Mouse (Mus musculus) right cerebral cortex, postnatal 4 days (tissue): ENCODE measurements around the gene Kcnc4.
A peak's percentile ranks its signal among the peaks of the same experiment; 100 is the strongest.

Experiments used
- DNase-seq: peaks from one replicate; pipeline ENCODE4 v3.0.0-alpha.2; 2022

Kcnc4 gene

DNA sequence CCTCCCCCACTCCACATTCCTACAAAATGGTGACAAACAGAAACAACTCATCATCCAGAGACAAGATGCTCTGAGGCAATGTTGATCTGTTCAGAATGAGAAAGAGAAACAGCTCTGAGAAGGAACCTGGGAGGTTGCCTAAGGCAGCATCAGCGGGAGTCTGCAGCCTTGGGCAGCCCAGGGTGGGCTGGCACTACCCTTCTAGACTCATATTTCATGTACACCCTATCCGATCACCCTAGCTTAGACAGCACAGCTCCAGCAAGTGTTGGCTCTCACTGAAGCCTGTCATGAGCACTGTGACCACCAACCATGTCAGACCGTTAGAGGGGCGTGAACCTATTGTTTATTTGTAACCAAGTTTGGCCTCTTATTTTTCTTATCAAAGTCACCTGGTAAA, 5.1 kb downstream of the Kcnc4 start:
- no peak for DNase-seq

GRCm38 (mm10) chr3:107446822-107447221, 12.5 kb downstream of the Kcnc4 start:
- DNase-seq = no peak

GRCm38 (mm10) chr3:107443866-107444265, 15.5 kb downstream of the Kcnc4 start:
- no peak for DNase-seq

DNA sequence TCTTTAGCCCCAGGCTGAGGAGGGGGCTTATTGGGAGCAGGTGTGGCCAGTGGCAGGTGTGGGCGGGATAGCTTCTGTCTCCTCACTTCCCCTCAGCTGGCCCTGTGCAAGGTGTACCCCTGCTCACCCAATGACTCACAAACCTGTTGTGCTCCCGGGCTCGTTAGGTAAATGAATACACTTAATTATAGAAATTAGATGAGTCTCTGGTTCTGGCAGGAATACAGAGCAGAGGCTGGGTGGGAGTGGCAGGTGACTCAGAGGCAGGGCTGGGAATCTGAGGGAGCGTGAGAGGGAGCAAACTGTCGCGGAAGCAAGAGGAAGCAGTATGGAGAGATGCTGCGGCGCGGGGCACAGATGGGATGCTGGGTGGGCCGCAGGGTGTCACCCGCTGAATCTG, 17.2 kb downstream of the Kcnc4 start:
- no peak for DNase-seq

DNA sequence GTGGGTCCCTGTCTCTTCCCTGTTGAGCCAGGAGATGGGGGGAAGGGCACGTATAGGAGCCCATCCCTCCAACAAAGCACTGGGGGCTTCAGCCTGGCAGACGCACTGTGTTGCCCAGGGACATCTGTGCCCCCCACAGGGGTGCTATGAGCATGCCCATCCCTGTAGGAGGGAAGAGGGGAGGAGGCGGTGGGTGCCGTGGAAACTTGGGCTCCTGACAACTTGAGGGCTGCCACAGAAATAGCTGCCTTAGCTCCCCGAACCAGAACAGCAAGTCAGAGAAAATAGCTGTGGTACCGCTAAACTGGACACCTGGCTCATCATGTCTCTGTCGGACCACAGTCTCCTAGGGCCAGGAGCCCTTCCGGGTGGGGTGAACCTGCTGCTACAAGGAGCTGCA, 18.0 kb downstream of the Kcnc4 start:
- DNase-seq = no peak

GRCm38 (mm10) chr3:107439280-107439679, 20.1 kb downstream of the Kcnc4 start:
- DNase-seq = no peak

DNA sequence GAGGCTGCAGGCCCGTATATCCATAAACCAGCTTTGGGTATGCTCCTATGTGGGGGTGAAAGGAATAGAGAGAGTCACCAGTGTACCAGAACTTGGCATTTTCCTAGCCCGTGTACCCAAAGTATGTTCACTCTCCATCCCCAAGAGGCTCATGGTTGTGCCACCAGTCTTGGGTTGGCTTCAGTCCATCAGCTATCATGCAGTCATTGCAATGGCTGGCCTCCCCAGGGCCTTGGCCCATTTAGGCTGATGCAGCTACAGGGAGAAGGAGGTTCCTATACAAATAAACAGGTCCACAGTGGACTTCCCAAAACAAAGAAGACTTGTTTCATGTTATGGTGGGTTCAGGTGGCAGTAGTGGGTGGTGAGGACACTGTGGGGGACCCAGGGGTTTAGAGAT, 21.7 kb downstream of the Kcnc4 start:
- no peak for DNase-seq

- peak; percentile 45 for DNase-seq
Measured at GRCm38 (mm10) chr3:107436434-107436833, 22.9 kb downstream of the Kcnc4 start.

GRCm38 (mm10) chr3:107433614-107434013, 25.7 kb downstream of the Kcnc4 start:
- DNase-seq = no peak

GRCm38 (mm10) chr3:107431268-107431667, 28.1 kb downstream of the Kcnc4 start:
- DNase-seq = no peak

DNA sequence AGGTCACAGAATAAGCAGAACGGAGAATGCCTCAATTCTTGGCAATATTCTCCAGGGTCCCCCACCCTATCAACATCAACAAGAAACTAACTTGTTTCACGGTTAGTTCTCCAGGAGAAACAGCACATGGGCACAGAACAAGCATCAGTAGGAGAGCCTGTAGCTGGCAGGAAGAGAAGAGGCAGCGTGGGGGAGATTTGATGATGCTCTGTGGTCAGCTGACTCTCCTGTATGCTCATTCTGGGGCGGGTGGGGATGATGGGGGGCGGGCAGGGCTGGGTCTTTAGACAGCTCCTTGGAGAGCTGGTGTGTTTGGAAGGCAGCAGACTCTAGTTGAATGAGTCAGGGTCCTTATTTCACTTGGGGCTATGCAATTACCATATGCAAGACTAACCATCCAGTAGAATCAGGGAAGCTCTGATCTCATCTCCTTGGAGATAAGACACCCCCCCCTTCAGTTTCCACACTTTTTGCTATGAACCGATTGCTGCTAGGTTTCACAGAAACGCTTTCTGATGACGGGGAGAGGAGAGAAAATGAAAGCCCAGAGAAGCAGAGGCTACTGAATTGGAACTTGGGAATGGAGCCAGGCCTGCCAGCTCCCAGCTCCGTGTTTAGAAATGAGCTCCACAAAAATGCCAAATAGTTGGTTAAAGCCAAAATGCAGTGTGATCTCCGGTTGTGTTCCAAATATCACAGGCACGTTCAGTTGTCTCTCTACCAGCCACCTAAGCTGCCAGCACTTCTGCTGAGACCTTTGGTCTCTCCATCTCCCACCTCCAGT, 34.9 kb downstream of the Kcnc4 start:
- peak; percentile 59 for DNase-seq

GRCm38 (mm10) chr3:107420156-107420555, 39.2 kb downstream of the Kcnc4 start:
- DNase-seq = no peak

- no peak for DNase-seq
Measured at GRCm38 (mm10) chr3:107417287-107417644, 42.1 kb downstream of the Kcnc4 start.

DNA sequence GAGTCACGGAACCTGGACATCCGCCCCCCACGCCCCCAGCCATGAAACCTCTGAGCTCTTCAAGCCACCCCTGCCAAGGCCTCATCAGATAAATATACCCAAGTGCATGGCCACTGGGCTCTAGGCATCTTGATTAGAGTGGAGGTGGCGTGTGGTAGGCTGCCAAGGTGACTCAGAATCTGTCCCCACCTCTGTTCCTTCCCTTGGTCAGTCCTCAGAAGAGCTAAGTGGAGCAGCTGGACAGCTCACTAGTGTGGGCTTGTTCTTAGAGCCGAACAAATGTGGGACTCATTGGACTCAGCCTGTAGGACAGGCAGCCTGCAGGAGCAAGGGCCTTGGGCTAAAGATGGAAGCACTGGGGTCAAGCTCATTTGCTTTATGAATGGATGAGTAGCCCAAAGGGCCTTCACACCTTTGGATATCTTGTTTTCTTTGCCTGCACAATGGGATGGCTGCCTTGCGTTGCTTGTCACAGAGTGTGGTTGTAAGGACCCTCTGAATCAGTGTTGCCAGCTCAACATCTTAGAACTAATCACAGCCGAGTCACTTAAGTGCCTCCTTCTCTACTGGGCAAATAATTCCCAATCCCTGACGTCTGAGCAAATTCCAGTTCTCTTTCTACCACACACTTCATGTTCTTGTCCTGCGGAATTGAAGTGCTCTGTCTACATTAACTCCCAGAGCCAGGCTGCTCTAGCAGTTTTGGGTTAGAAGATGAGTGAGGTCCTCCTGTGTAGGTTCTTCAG, 42.6 kb downstream of the Kcnc4 start:
- DNase-seq = no peak

DNA sequence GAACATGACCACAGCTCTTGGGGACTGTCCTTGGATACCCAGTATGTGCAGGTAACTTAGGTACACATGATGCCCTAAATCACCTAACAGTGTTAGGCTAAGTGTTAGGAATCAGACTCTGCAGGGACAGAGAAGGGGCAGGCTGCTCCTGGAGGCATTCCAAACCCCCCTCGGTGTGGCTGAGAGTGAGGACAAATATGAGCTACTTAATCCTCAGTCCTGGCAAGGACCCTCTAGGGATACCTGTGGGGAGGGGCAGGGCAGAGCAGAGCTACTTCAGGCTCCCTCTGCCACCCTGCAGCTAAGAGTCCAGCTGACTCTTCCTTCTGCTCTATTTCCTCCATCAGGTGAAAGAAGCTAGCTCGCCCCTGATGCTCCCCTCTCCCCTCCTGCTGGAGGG, 46.3 kb downstream of the Kcnc4 start:
- DNase-seq = no peak

GRCm38 (mm10) chr3:107412509-107412908, 46.8 kb downstream of the Kcnc4 start:
- DNase-seq = no peak

DNA sequence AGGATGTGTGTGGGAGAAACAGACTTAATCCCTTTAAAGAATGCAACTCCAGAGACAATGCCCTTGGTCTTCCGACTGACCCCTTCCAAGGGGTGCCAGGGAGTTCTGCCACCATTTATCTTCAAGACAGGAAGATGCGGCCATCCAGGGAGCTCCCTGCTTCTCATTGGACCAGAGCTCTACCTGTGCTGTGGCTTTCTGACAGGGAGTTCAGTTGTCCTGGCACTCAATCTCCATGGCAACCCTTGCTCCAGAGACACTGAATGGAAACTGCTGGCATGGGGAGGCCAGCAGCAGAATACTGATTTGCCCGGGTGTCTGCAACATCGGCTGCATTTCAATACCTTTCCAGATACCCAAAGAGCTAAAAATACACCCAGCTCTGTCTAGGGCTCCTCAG, 47.7 kb downstream of the Kcnc4 start:
- no peak for DNase-seq

DNA sequence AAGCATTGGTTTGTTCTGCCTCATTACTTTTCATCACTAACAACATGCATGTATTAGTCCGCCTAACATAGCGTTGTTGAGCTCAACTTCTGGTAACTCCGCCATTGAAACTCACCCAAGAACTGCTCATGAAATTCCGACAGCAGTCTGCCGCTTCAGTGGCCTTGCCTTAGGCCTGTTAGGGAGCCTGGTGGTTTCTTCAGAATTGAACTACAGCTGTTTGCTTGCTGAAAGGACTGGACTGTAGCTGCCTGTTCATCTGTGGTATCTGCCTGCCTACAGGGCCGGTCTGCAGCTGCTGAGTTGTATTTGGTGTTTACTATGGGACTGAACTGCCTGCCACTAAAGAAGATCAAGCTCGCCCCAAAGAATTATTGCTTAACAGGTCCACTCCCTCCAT, 58.0 kb downstream of the Kcnc4 start:
- DNase-seq = no peak

GRCm38 (mm10) chr3:107399991-107400640, 59.2 kb downstream of the Kcnc4 start:
- DNase-seq = no peak

DNA sequence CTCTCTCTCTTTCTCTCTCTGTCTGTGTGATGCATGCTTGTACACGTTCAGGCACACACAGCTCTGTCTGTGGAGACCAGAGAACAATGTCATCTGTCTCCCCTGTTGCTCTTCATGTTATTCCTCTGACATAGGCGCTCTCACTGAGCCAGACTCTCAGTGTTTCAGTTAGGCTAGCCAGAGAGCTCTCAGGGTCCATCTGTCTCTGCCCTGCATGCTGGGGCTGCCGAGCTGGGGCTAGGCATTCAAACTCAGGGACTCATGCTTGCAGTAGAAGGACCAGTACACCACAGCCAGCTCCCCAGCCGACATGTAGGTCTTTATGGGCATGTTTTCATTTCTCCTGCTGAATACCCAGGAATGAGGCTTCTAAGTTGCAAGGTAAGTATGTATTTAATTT, 68.2 kb downstream of the Kcnc4 start:
- DNase-seq = no peak
